Mouse (Mus musculus) frontal cortex, postnatal 10 days (tissue): Measurements from ENCODE around the gene Pm20d2.

Source experiments
- DNase-seq, 2 experiments: peaks; one replicate each; pipeline ENCODE4 v3.0.0; 2022; ENCODE audit warnings: low spot score in 2 of 2, mixed read lengths in 1 of 2

Pm20d2 gene

DNA sequence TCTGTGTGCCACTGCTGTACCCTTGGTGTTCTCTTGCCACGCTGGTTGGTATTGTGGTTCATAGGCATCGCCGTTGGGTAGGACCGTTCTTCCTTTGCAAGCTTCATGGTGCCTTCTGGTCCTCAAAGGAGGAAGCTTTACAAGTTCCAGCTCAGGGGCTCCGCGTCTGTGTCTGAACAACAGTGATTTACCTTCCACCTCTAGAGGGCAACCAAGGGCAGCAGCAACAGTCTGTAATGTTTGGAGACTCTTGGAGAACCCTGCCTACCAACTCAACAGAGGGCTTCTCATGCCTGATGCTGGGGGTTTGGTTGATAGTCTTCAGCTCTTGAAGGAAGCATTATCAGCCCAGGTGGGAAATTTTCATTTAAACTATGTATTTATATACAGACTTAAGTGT, 65.0 kb downstream of the Pm20d2 start:
- peak; percentile 15 to 44 for DNase-seq
